Mouse (Mus musculus) bone marrow, adult 2 months (tissue): ENCODE results near the gene Ccdc57.
"Not testable (repeated sequence)": the region's sequence is repeated elsewhere in the genome, so short reads cannot be mapped to it uniquely, and the experiment has no call there.

Source experiments
- CTCF ChIP-seq: fragments of 200-500 bp; IDR thresholded peaks from 2 replicates; pipeline ENCODE4 v1.5.1; 2011; ENCODE audit warnings: low read length, control low read depth; ENCODE audit not compliant: control insufficient read depth, insufficient read depth
- POLR2A ChIP-seq: fragments of 200-500 bp; IDR thresholded peaks from 2 replicates; pipeline ENCODE4 v1.6.1; 2011; ENCODE audit warnings: low read depth, mild to moderate bottlenecking, control low read depth, low read length, borderline replicate concordance; ENCODE audit not compliant: control insufficient read depth

DNA sequence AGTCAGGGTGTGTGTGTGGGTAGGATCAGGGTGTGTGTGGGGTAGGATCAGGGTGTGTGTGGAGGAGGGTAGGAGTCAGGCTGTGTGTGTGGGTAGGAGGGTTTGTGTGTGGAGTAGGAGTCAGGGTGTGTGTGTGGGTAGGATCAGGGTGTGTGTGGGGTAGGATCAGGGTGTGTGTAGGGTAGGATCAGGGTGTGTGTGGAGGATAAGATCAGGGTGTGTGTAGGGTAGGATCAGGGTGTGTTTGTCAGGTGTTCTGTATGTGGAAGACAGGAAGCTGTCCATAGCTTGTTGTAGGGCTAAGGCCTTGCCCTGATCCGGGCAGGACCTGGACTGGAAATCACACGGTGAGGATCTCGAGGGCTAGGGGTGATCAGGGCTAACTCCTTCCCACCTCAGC, 76.7 kb downstream of the Ccdc57 start:
- TF ChIP-seq POLR2A, CTCF: not testable (repeated sequence)
